ENCODE assay signal across 20 mouse cellular contexts in the genomic region with DNA sequence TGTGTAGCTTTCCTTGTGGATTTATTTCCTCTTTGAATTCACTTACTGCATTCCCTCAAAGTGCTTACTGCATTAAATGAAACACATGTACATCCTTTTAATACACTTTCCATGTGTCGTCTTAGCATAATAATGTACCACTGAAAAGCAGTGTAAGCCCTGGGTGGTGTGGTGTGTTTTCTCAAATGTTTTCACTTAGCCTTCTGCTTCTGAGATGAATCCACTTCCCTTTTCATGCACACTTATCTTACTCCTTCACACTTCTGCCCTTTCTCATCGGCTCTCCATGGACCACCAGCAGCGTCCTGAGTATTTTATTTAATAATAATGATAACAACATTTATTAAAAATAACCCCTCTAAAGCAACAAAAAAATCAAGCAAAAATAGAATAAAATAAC.
"Had no signal": no experiment of that assay in that cellular context is flagged by ENCODE, and none has a peak within 500 bp of the region (broad histone marks: within the 10 kb centered on the region; RNA-seq: fewer than 3 reads in every experiment).

No protein-coding gene starts in this region.

- H3K9me3 ChIP-seq: liver, embryonic 15.5 days; lung, embryonic 15.5 days; midbrain, embryonic 10.5 days; neural tube, embryonic 13.5 days; neural tube, embryonic 15.5 days; stomach, embryonic 15.5 days had no signal

- ATAC-seq: liver, postnatal 0 days; lung, postnatal 0 days; midbrain, embryonic 16.5 days had no signal

- H3K4me2 ChIP-seq: liver, embryonic 15.5 days; lung, embryonic 15.5 days; neural tube, embryonic 13.5 days; neural tube, embryonic 15.5 days; stomach, embryonic 15.5 days had no signal

- DNase-seq: liver, postnatal 0 days; lung, adult 2 months; lung, postnatal 14 days; lung, postnatal 36 days; midbrain, embryonic 14.5 days; right cerebral cortex, postnatal 14 days; thymus, adult 18-20 months; thymus, postnatal 14 days; thymus, postnatal 36 days had no signal

- H3K27me3 ChIP-seq: liver, embryonic 15.5 days; lung, embryonic 15.5 days; neural tube, embryonic 13.5 days; neural tube, embryonic 15.5 days; stomach, embryonic 15.5 days had no signal

- H3K4me3 ChIP-seq: liver, embryonic 15.5 days; lung, embryonic 15.5 days; midbrain, embryonic 10.5 days; myocyte; neural tube, embryonic 13.5 days; neural tube, embryonic 15.5 days; stomach, embryonic 15.5 days had no signal

- H3K9ac ChIP-seq: liver, embryonic 15.5 days; liver, postnatal 0 days; lung, embryonic 15.5 days; neural tube, embryonic 13.5 days; neural tube, embryonic 15.5 days; stomach, embryonic 15.5 days had no signal

- H3K4me1 ChIP-seq: liver, embryonic 15.5 days; lung, embryonic 15.5 days; midbrain, embryonic 10.5 days; neural tube, embryonic 13.5 days; neural tube, embryonic 15.5 days; stomach, embryonic 15.5 days had no signal

- H3K36me3 ChIP-seq: liver, embryonic 15.5 days; lung, embryonic 15.5 days; midbrain, embryonic 10.5 days; neural tube, embryonic 13.5 days; neural tube, embryonic 15.5 days; stomach, embryonic 15.5 days had no signal

- H3K27ac ChIP-seq: liver, embryonic 15.5 days; lung, embryonic 15.5 days; macrophage; midbrain, embryonic 10.5 days; neural tube, embryonic 13.5 days; neural tube, embryonic 15.5 days; stomach, embryonic 15.5 days; stomach, postnatal 0 days had no signal
